22 mouse cellular contexts compared by ENCODE assay signal in the genomic region with DNA sequence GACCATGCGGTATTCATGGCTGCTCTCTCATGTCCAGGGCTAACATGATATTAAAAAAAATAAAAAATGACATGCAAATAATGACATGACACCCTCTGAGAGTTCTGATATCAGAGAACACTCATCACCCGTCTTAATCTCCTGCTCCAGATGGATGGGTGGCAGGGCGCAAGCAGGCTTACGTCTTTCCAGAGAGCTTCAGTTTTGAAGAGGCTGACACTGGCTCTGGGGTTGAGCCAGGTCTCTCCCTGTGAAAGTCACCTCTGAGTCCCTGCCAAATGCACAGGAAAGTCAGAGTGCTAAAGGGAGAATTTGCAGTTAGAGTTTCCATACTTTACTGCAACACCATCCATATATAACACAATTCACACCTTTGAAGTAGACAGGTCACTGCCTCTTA.
DNase-seq lines count a peak whose midpoint lies in the region; ATAC-seq and TF ChIP-seq lines count a peak whose summit lies in the region.
"Had no signal": no experiment of that assay in that cellular context is flagged by ENCODE, and none has a peak within 500 bp of the region (broad histone marks: within the 10 kb centered on the region; RNA-seq: fewer than 3 reads in every experiment).

No protein-coding gene starts in this region.

- H3K36me3 ChIP-seq in forebrain, embryonic 15.5 days = no peaks in the 10 kb centered on the region
- H3K36me3 ChIP-seq in forebrain, embryonic 14.5 days (ENCODE audit: control insufficient read depth, insufficient read depth, low read length) = no peaks in the 10 kb centered on the region
- no peaks in the 10 kb centered on the region for H3K36me3 ChIP-seq in heart, postnatal 0 days (replicated peaks; ENCODE audit: control insufficient read depth, insufficient read depth, low read length)
- H3K36me3 ChIP-seq in intestine, postnatal 0 days (ENCODE audit: control insufficient read depth, insufficient read depth) = no peaks in the 10 kb centered on the region
- H3K36me3 ChIP-seq: embryonic facial prominence, embryonic 12.5 days; neural tube, embryonic 12.5 days; stomach, embryonic 15.5 days had no signal

- H3K27me3 ChIP-seq in forebrain, embryonic 15.5 days = no peaks in the 10 kb centered on the region
- no peaks in the 10 kb centered on the region for H3K27me3 ChIP-seq in forebrain, embryonic 14.5 days (replicated peaks; ENCODE audit: control insufficient read depth, insufficient read depth, low read length)
- H3K27me3 ChIP-seq in heart, postnatal 0 days (ENCODE audit: control insufficient read depth, insufficient read depth, low read length) = no peaks in the 10 kb centered on the region
- H3K27me3 ChIP-seq in intestine, postnatal 0 days (replicated peaks; ENCODE audit: control insufficient read depth, insufficient read depth, low read length) = no peaks in the 10 kb centered on the region
- H3K27me3 ChIP-seq: CH12.LX; embryonic facial prominence, embryonic 12.5 days; neural tube, embryonic 12.5 days; stomach, embryonic 15.5 days had no signal

- TF ChIP-seq CTCF in heart, postnatal 0 days (IDR thresholded peaks at IDR 0.05; ENCODE audit: low read depth) = no peak
- TF ChIP-seq CTCF in intestine, postnatal 0 days (IDR thresholded peaks at IDR 0.05; ENCODE audit: low read depth) = no peak

- no peak for DNase-seq in forebrain, embryonic 14.5 days (ENCODE audit: low spot score)
- peak; percentile 86 for DNase-seq in brain, adult 2 months (ENCODE audit: low read depth, low spot score)
- peak; percentile 74 for DNase-seq in cerebellum, adult 9-11 months
- peak; percentile 5 for DNase-seq in heart, postnatal 0 days (ENCODE audit: low spot score)
- no peak for DNase-seq in lung, postnatal 36 days
- DNase-seq in layer of hippocampus, postnatal 36 days = no peak
- DNase-seq: adrenal gland, adult 2 months; gastrocnemius, postnatal 36 days; kidney, adult 18-20 months; kidney, postnatal 14 days; lung, adult 2 months; spleen, adult 18-20 months had no signal

- 81% methylated on average over 4 of the region's 4 CpGs for WGBS in forebrain, embryonic 15.5 days
- WGBS in forebrain, embryonic 14.5 days = 92% methylated on average over 4 of the region's 4 CpGs
- 51% methylated on average over 4 of the region's 4 CpGs for WGBS in heart, postnatal 0 days
- 86% methylated on average over 4 of the region's 4 CpGs for WGBS in intestine, postnatal 0 days

- H3K27ac ChIP-seq in forebrain, embryonic 15.5 days (replicated peaks) = peak overlapping the region; percentile 65
- no peak overlapping the region for H3K27ac ChIP-seq in forebrain, embryonic 14.5 days (ENCODE audit: low read depth, low read length)
- no peak overlapping the region for H3K27ac ChIP-seq in heart, postnatal 0 days (ENCODE audit: low read depth)
- no peak overlapping the region for H3K27ac ChIP-seq in intestine, postnatal 0 days (ENCODE audit: low read depth, low read length)
- H3K27ac ChIP-seq: embryonic facial prominence, embryonic 12.5 days; hindbrain, postnatal 0 days; macrophage; neural tube, embryonic 12.5 days; stomach, embryonic 15.5 days had no signal

- H3K4me3 ChIP-seq in forebrain, embryonic 15.5 days = no peak overlapping the region
- no peak overlapping the region for H3K4me3 ChIP-seq in forebrain, embryonic 14.5 days (ENCODE audit: low read depth, low read length)
- H3K4me3 ChIP-seq in heart, postnatal 0 days (ENCODE audit: low read depth, low read length) = no peak overlapping the region
- no peak overlapping the region for H3K4me3 ChIP-seq in intestine, postnatal 0 days (ENCODE audit: low read depth, low read length)
- H3K4me3 ChIP-seq: embryonic facial prominence, embryonic 12.5 days; neural tube, embryonic 12.5 days; stomach, embryonic 15.5 days had no signal

- TF ChIP-seq EP300 in heart, postnatal 0 days (IDR thresholded peaks at IDR 0.05; ENCODE audit: low read depth) = no peak

- H3K9me3 ChIP-seq in forebrain, embryonic 15.5 days = no peaks in the 10 kb centered on the region
- no peaks in the 10 kb centered on the region for H3K9me3 ChIP-seq in forebrain, embryonic 14.5 days (replicated peaks; ENCODE audit: control insufficient read depth, low read length)
- H3K9me3 ChIP-seq in heart, postnatal 0 days (replicated peaks; ENCODE audit: control insufficient read depth, low read length) = no peaks in the 10 kb centered on the region
- no peaks in the 10 kb centered on the region for H3K9me3 ChIP-seq in intestine, postnatal 0 days (ENCODE audit: control insufficient read depth)
- H3K9me3 ChIP-seq: neural tube, embryonic 12.5 days; stomach, embryonic 15.5 days had no signal

- H3K4me1 ChIP-seq in forebrain, embryonic 15.5 days = 0 out of 2 replicates have a peak, but pooled peaks cover 5% of the 10 kb centered on the region
- no peaks in the 10 kb centered on the region for H3K4me1 ChIP-seq in forebrain, embryonic 14.5 days (ENCODE audit: control insufficient read depth, insufficient read depth, low read length)
- no peaks in the 10 kb centered on the region for H3K4me1 ChIP-seq in heart, postnatal 0 days (ENCODE audit: control insufficient read depth, insufficient read depth)
- no peaks in the 10 kb centered on the region for H3K4me1 ChIP-seq in intestine, postnatal 0 days (replicated peaks; ENCODE audit: control insufficient read depth, insufficient read depth, low read length)
- H3K4me1 ChIP-seq: neural tube, embryonic 12.5 days; stomach, embryonic 15.5 days had no signal

- no peak overlapping the region for H3K4me2 ChIP-seq in forebrain, embryonic 15.5 days (replicated peaks)
- no peak overlapping the region for H3K4me2 ChIP-seq in forebrain, embryonic 14.5 days (ENCODE audit: low read length)
- no peak overlapping the region for H3K4me2 ChIP-seq in heart, postnatal 0 days (ENCODE audit: low read depth, low read length)
- H3K4me2 ChIP-seq in intestine, postnatal 0 days (replicated peaks; ENCODE audit: low read depth) = no peak overlapping the region
- H3K4me2 ChIP-seq: embryonic facial prominence, embryonic 12.5 days; liver, embryonic 11.5 days; midbrain, embryonic 11.5 days; neural tube, embryonic 12.5 days; stomach, embryonic 15.5 days had no signal

- ATAC-seq in forebrain, embryonic 15.5 days (replicated peaks) = no peak
- ATAC-seq in forebrain, embryonic 14.5 days = no peak
- no peak for ATAC-seq in heart, postnatal 0 days (ENCODE audit: insufficient read depth, low read depth)
- ATAC-seq in intestine, postnatal 0 days = no peak
- ATAC-seq: hindbrain, postnatal 0 days had no signal

- no peak overlapping the region for H3K9ac ChIP-seq in forebrain, embryonic 15.5 days (replicated peaks)
- H3K9ac ChIP-seq in forebrain, embryonic 14.5 days (ENCODE audit: low read length) = no peak overlapping the region
- H3K9ac ChIP-seq in heart, postnatal 0 days (replicated peaks; ENCODE audit: low read depth, low read length) = no peak overlapping the region
- no peak overlapping the region for H3K9ac ChIP-seq in intestine, postnatal 0 days (ENCODE audit: low read depth, low read length)
- H3K9ac ChIP-seq: embryonic facial prominence, embryonic 12.5 days; neural tube, embryonic 12.5 days; stomach, embryonic 15.5 days had no signal

Comparison
In these comparisons a context has a peak if more than half of its experiments do, and no peak if none do; other contexts are left out.
1. DNase-seq: peak in brain, adult 2 months (single experiment), cerebellum, adult 9-11 months (single experiment) and heart, postnatal 0 days (single experiment); none in forebrain, embryonic 14.5 days (single experiment), lung, postnatal 36 days (single experiment) and layer of hippocampus, postnatal 36 days (0 of 2).